Mouse (Mus musculus): ENCODE measurements around the gene Imp3. TPM values are rescaled to one million over a fixed set of nuclear protein-coding genes. Genes with fewer than 3 reads are reported as not detected.

The Imp3 gene
- 80.0 and 86.5 TPM in 2 replicates for polyA plus RNA-seq (2015; fragmentation: Nextera tagmentation; extraction: Ambion mirVana)

DNA sequence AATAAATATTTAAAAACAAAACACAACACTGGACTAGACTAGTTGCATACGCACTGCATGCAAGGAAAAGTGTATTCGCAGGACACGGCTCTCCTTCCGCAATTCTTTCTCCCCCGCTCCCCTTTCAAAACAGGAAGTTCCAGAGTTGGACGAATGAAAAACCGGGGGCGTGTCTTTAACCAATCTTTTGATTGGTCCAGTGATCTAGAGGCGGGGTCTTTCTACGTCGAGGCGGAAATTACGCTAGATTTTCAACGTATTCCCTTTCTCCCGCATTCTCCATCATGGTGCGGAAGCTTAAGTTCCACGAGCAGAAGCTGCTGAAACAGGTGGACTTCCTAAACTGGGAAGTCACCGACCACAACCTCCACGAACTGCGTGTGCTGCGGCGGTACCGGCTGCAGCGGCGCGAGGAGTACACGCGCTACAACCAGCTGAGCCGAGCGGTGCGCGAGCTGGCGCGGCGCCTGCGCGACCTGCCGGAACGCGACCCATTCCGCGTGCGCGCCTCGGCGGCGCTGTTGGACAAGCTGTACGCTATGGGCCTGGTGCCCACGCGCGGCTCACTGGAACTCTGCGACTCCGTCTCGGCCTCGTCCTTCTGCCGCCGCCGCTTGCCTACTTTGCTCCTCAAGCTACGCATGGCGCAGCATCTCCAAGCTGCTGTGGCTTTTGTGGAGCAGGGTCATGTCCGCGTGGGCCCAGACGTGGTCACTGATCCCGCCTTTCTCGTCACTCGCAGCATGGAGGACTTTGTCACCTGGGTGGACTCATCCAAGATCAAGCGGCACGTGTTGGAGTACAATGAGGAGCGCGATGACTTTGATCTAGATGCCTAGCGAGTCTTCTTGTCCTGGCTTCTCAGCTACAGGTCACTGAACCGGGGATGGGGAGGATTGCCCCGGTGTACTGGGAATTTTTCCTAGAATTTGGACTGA is at the start of gene Imp3:
Gene Imp3 (plus strand): TSS at position 253 of the 938 bp plus-strand sequence.
- H3K4me3 ChIP-seq = peak within 1 kb of the TSS; percentile 81
- under 1% methylated on average over 73 of the region's 73 CpGs for WGBS
- H3K4me1 ChIP-seq = peaks cover 14% of the 10 kb centered on the region
- H3K27me3 ChIP-seq = no peaks in the 10 kb centered on the region
- H3K9ac ChIP-seq = peak within 1 kb of the TSS; percentile 69
- ATAC-seq (ENCODE audit: insufficient number of reproducible peaks, low FRiP score, low TSS enrichment, low read depth) = peak; percentile 88
- H3K9me3 ChIP-seq = no peaks in the 10 kb centered on the region
- no peaks in the 10 kb centered on the region for H3K36me3 ChIP-seq
- H3K27ac ChIP-seq = peak within 1 kb of the TSS; percentile 95
- peak within 1 kb of the TSS; percentile 74 for H3K4me2 ChIP-seq

DNA sequence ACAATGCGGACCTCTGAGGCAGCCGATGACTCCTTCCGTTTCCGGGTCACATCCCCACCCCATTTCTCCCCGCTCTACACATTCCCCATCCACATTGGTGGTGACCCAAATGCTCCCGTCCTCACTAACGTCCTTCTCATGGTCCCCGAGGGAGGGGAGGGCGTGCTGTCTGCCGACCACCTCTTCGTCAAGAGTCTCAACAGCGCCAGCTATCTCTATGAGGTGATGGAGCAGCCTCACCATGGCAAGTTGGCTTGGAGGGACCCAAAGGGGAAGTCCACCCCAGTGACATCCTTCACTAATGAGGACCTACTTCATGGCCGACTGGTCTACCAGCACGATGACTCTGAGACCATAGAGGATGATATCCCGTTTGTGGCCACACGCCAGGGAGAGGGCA is 49.7 kb upstream of the Imp3 start:
- Histone ChIP-seq H3K4me1 (peaks cover 25% of the 10 kb centered on the region), H3K36me3 (peaks cover 87% of the 10 kb centered on the region), H3K9ac (no peak overlapping the region), H3K27me3 (no peaks in the 10 kb centered on the region; the same call in 1 of the 2 replicates), H3K4me3 (no peak overlapping the region), H3K27ac (no peak overlapping the region), H3K4me2 (no peak overlapping the region), H3K9me3 (no peaks in the 10 kb centered on the region)
- ATAC-seq (ENCODE audit: insufficient number of reproducible peaks, low FRiP score, low TSS enrichment, low read depth) = no peak
- WGBS = 94% methylated on average over 16 of the region's 16 CpGs

DNA sequence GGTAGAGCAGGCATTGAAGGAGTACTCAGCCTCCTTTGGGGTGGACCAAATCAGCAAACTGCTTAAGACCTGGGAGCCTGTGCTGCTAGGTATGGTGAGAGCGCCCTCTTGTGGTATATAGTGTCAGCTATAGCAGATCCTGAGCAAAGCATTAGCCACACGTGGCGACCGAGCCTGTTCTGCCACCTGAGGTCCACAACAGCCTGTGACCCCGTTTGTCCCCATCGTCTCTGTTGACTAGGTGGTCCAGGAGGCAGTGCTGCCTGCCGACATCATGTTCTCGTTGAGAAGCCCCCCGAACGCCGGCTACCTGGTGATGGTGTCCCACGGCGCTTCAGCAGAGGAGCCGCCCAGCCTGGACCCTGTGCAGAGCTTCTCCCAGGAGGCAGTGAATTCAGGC is 47.5 kb upstream of the Imp3 start:
- Histone ChIP-seq H3K27me3 (no peaks in the 10 kb centered on the region; the same call in 1 of the 2 replicates), H3K4me3 (no peak overlapping the region), H3K9ac (no peak overlapping the region), H3K27ac (no peak overlapping the region), H3K36me3 (peaks cover 95% of the 10 kb centered on the region), H3K9me3 (no peaks in the 10 kb centered on the region), H3K4me2 (no peak overlapping the region), H3K4me1 (peaks cover 19% of the 10 kb centered on the region)
- ATAC-seq (ENCODE audit: insufficient number of reproducible peaks, low FRiP score, low TSS enrichment, low read depth) = no peak
- 15% methylated on average over 14 of the region's 14 CpGs for whole genome bisulfite sequencing

DNA sequence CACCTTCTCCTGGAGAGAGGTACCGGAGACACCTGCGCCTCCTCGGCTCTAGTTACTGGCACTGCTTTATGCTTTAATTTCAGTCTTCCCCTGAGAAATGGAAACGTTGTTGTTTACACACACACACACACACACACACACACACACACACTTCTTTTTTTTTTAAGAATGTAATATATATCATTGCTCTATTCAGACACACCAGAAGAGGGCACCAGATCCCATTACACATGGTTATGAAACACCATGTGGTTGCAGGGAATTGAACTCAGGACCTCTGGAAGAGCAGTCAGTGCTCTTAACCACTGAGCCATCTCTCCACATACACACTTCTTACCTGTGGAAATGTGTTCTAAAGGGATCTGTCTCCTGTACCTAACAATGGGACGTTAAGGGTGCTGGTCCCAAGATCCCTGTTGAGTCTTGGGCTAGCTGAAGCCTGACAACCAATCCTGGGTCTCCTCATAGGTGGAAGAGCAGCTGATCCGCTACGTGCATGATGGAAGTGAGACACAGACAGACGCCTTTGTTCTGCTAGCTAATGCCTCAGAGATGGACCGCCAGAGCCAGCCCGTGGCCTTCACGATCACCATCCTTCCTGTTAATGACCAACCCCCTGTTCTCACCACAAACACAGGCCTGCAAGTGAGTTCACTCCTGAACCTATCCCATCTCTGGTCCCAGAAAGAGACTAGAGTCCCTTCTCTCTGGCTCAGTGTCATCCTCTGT is 46.6 kb upstream of the Imp3 start:
- no peak overlapping the region for H3K9ac ChIP-seq
- peaks cover 19% of the 10 kb centered on the region for H3K4me1 ChIP-seq
- 70% methylated on average over 11 of the region's 11 CpGs for WGBS
- peaks cover 89% of the 10 kb centered on the region for H3K36me3 ChIP-seq
- H3K4me2 ChIP-seq = no peak overlapping the region
- no peak overlapping the region for H3K27ac ChIP-seq
- no peak for ATAC-seq (ENCODE audit: insufficient number of reproducible peaks, low FRiP score, low TSS enrichment, low read depth)
- no peak overlapping the region for H3K4me3 ChIP-seq
- H3K9me3 ChIP-seq = no peaks in the 10 kb centered on the region
- H3K27me3 ChIP-seq = no peaks in the 10 kb centered on the region; the same call in 1 of the 2 replicates

DNA sequence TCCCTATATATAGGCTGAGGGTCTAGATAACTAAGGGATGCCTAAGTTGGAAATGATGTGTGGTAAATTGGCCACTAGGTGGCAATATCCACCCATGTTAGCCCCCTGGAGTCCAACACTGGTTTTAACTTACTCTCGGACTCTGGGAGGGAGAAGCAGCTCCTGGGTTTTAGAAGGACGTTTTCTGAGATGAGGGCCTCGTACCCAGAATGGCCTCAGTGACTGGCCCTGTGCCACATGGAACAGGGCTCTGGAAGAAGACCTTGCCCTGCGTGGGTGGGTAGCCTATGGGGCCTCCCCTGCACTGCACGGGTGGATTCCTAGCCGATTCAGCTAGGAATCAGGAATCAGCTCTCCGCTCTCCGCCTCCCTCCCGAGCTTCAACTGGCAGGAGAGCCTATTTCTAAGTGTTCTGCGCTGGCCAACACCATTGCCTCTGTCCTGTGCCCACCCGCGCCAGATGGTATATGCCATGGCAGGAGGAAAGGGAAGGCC is 45.7 kb upstream of the Imp3 start:
- 33% methylated on average over 12 of the region's 12 CpGs for WGBS
- Histone ChIP-seq H3K4me3 (peak overlapping the region; percentile 5; the same call in 1 of the 2 replicates), H3K4me2 (no peak overlapping the region), H3K9me3 (no peaks in the 10 kb centered on the region), H3K27me3 (no peaks in the 10 kb centered on the region; the same call in 1 of the 2 replicates), H3K9ac (no peak overlapping the region), H3K4me1 (peaks cover 19% of the 10 kb centered on the region), H3K36me3 (peaks cover 85% of the 10 kb centered on the region), H3K27ac (peak overlapping the region; percentile 13; the same call in 1 of the 2 replicates)
- ATAC-seq (ENCODE audit: insufficient number of reproducible peaks, low FRiP score, low TSS enrichment, low read depth) = 0 out of 2 replicates have a peak, but pooled peaks have one; percentile 18

- Histone ChIP-seq H3K4me2 (no peak overlapping the region), H3K9ac (no peak overlapping the region), H3K9me3 (no peaks in the 10 kb centered on the region), H3K27ac (peak overlapping the region; percentile 13; the same call in 1 of the 2 replicates), H3K4me3 (no peak overlapping the region), H3K4me1 (peaks cover 19% of the 10 kb centered on the region), H3K27me3 (no peaks in the 10 kb centered on the region; the same call in 1 of the 2 replicates), H3K36me3 (peaks cover 85% of the 10 kb centered on the region)
- 88% methylated on average over 10 of the region's 10 CpGs for WGBS
- no peak for ATAC-seq (ENCODE audit: insufficient number of reproducible peaks, low FRiP score, low TSS enrichment, low read depth)
Observed at GRCm38 (mm10) chr9:56892111-56892510, 45.2 kb upstream of the Imp3 start.

- 71% methylated on average over 8 of the region's 8 CpGs for WGBS
Observed at GRCm38 (mm10) chr9:56893313-56893712, 44.0 kb upstream of the Imp3 start.

DNA sequence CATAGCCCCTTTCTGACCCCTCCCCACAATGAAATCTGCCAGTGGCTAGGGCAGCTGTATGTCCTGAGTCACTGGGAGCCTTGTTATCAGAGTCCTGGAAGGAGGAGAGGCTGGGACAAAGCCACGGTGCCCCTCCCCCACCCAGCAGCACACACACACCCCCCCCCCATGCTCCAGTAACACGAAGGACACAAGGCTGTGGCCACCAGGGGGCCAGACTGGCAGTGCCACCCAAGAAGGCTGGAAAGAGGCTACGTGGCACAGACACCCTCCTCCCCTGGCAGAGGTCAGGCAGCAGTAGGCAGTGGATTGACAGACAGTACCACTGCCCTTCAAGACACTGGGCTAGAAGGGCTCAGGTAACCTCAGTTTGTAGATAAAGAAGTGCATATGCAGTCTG is 43.3 kb upstream of the Imp3 start:
- H3K9me3 ChIP-seq = no peaks in the 10 kb centered on the region
- ATAC-seq (ENCODE audit: insufficient number of reproducible peaks, low FRiP score, low TSS enrichment, low read depth) = no peak
- H3K4me2 ChIP-seq = no peak overlapping the region
- H3K9ac ChIP-seq = no peak overlapping the region
- H3K4me3 ChIP-seq = no peak overlapping the region
- H3K27me3 ChIP-seq = no peaks in the 10 kb centered on the region; the same call in 1 of the 2 replicates
- H3K27ac ChIP-seq = no peak overlapping the region
- H3K4me1 ChIP-seq = peaks cover 20% of the 10 kb centered on the region
- peaks cover 85% of the 10 kb centered on the region for H3K36me3 ChIP-seq
- 25% methylated on average over 3 of the region's 3 CpGs for WGBS

More at GRCm38 (mm10) chr9:56893313-56893712, 44.0 kb upstream of the Imp3 start:
- Histone ChIP-seq H3K4me1 (peaks cover 19% of the 10 kb centered on the region), H3K27me3 (no peaks in the 10 kb centered on the region; the same call in 1 of the 2 replicates), H3K4me3 (no peak overlapping the region), H3K36me3 (peaks cover 85% of the 10 kb centered on the region), H3K27ac (no peak overlapping the region), H3K9me3 (no peaks in the 10 kb centered on the region), H3K9ac (no peak overlapping the region), H3K4me2 (no peak overlapping the region)
- ATAC-seq (ENCODE audit: insufficient number of reproducible peaks, low FRiP score, low TSS enrichment, low read depth) = no peak

- H3K4me3 ChIP-seq = no peak overlapping the region
- peaks cover 66% of the 10 kb centered on the region for H3K36me3 ChIP-seq
- H3K4me1 ChIP-seq = peaks cover 35% of the 10 kb centered on the region
- 91% methylated on average over 12 of the region's 12 CpGs for WGBS
- no peak overlapping the region for H3K4me2 ChIP-seq
- no peaks in the 10 kb centered on the region for H3K27me3 ChIP-seq
- H3K9ac ChIP-seq = no peak overlapping the region
- no peak for ATAC-seq (ENCODE audit: insufficient number of reproducible peaks, low FRiP score, low TSS enrichment, low read depth)
- no peak overlapping the region for H3K27ac ChIP-seq
- H3K9me3 ChIP-seq = no peaks in the 10 kb centered on the region
Observed at GRCm38 (mm10) chr9:56896779-56897178, 40.5 kb upstream of the Imp3 start.

- 63% methylated on average over 11 of the region's 11 CpGs for WGBS
- peaks cover 24% of the 10 kb centered on the region for H3K4me1 ChIP-seq
- ATAC-seq (ENCODE audit: insufficient number of reproducible peaks, low FRiP score, low TSS enrichment, low read depth) = no peak
Observed at GRCm38 (mm10) chr9:56899409-56899808, 37.9 kb upstream of the Imp3 start.

GRCm38 (mm10) chr9:56900060-56900459 is 37.2 kb upstream of the Imp3 start:
- no peak for ATAC-seq (ENCODE audit: insufficient number of reproducible peaks, low FRiP score, low TSS enrichment, low read depth)
- 0 out of 2 replicates have a peak overlapping the region, but pooled peaks have one; percentile 71 for H3K27ac ChIP-seq
- H3K36me3 ChIP-seq = peaks cover 35% of the 10 kb centered on the region
- H3K4me3 ChIP-seq = no peak overlapping the region
- no peak overlapping the region for H3K9ac ChIP-seq
- H3K27me3 ChIP-seq = no peaks in the 10 kb centered on the region
- H3K9me3 ChIP-seq = no peaks in the 10 kb centered on the region
- no peak overlapping the region for H3K4me2 ChIP-seq
- H3K4me1 ChIP-seq = peaks cover 24% of the 10 kb centered on the region

More at GRCm38 (mm10) chr9:56899409-56899808, 37.9 kb upstream of the Imp3 start:
- H3K9ac ChIP-seq = no peak overlapping the region
- H3K9me3 ChIP-seq = no peaks in the 10 kb centered on the region
- H3K4me3 ChIP-seq = no peak overlapping the region
- H3K4me2 ChIP-seq = no peak overlapping the region
- no peaks in the 10 kb centered on the region for H3K27me3 ChIP-seq
- no peak overlapping the region for H3K27ac ChIP-seq
- peaks cover 41% of the 10 kb centered on the region for H3K36me3 ChIP-seq

All from limb, embryonic 15.5 days (tissue).